Mouse (Mus musculus): ENCODE data around the gene Gsn. TPM values are rescaled to one million over a fixed set of nuclear protein-coding genes. Genes with fewer than 3 reads are reported as not detected.

Gsn gene
- total and polyA plus RNA-seq, 2 experiments: 16.9 to 22.5 TPM

GRCm38 (mm10) chr2:35285209-35285608, 29.0 kb downstream of the Gsn start:
- Histone ChIP-seq H3K27ac (replicated peaks; ENCODE audit: insufficient read depth, low read depth, low read length) (no peak overlapping the region), H3K27me3 (ENCODE audit: control insufficient read depth, insufficient read depth, low read length) (no peaks in the 10 kb centered on the region), H3K4me3 (ENCODE audit: insufficient read depth, low read depth, low read length) (no peak overlapping the region), H3K79me2 (ENCODE audit: control insufficient read depth, insufficient read depth, low read length) (no peaks in the 10 kb centered on the region), H3K9ac (ENCODE audit: low read depth, low read length) (no peak overlapping the region), H3K4me1 (ENCODE audit: control insufficient read depth, insufficient read depth, low read length) (no peaks in the 10 kb centered on the region), H3K36me3 (ENCODE audit: control insufficient read depth, insufficient read depth, low read length) (no peaks in the 10 kb centered on the region)
- TF ChIP-seq POLR2A (IDR thresholded peaks at IDR 0.05; ENCODE audit: extremely low read depth, insufficient read depth, low read length): no peak
- TF ChIP-seq CTCF (IDR thresholded peaks at IDR 0.05; ENCODE audit: low read depth, low read length): no peak
- DNase-seq (ENCODE audit: extremely low read depth, low read depth, low spot score): no peak
- WGBS: 89% methylated on average over 5 of the region's 5 CpGs

GRCm38 (mm10) chr2:35287017-35287620, 30.9 kb downstream of the Gsn start:
- 85% methylated on average over 12 of the region's 12 CpGs for WGBS

GRCm38 (mm10) chr2:35288758-35289635, 32.8 kb downstream of the Gsn start:
- no peak overlapping the region for H3K27ac ChIP-seq (replicated peaks; ENCODE audit: insufficient read depth, low read depth, low read length)
- no peaks in the 10 kb centered on the region for H3K36me3 ChIP-seq (ENCODE audit: control insufficient read depth, insufficient read depth, low read length)
- TF ChIP-seq CTCF (IDR thresholded peaks at IDR 0.05; ENCODE audit: low read depth, low read length): peak; percentile 74
- TF ChIP-seq POLR2A (IDR thresholded peaks at IDR 0.05; ENCODE audit: extremely low read depth, insufficient read depth, low read length): no peak
- DNase-seq (ENCODE audit: extremely low read depth, low read depth, low spot score): peak; percentile 34
- H3K4me3 ChIP-seq (ENCODE audit: insufficient read depth, low read depth, low read length): no peak overlapping the region
- no peaks in the 10 kb centered on the region for H3K27me3 ChIP-seq (ENCODE audit: control insufficient read depth, insufficient read depth, low read length)
- H3K4me1 ChIP-seq (ENCODE audit: control insufficient read depth, insufficient read depth, low read length): no peaks in the 10 kb centered on the region
- no peak overlapping the region for H3K9ac ChIP-seq (ENCODE audit: low read depth, low read length)
- 51% methylated on average over 13 of the region's 13 CpGs for WGBS
- H3K79me2 ChIP-seq (ENCODE audit: control insufficient read depth, insufficient read depth, low read length): no peaks in the 10 kb centered on the region

More at GRCm38 (mm10) chr2:35287017-35287620, 30.9 kb downstream of the Gsn start:
- no peak for TF ChIP-seq POLR2A (IDR thresholded peaks at IDR 0.05; ENCODE audit: extremely low read depth, insufficient read depth, low read length)
- no peak for TF ChIP-seq CTCF (IDR thresholded peaks at IDR 0.05; ENCODE audit: low read depth, low read length)
- Histone ChIP-seq H3K36me3 (ENCODE audit: control insufficient read depth, insufficient read depth, low read length) (no peaks in the 10 kb centered on the region), H3K4me1 (ENCODE audit: control insufficient read depth, insufficient read depth, low read length) (no peaks in the 10 kb centered on the region), H3K79me2 (ENCODE audit: control insufficient read depth, insufficient read depth, low read length) (no peaks in the 10 kb centered on the region), H3K27me3 (ENCODE audit: control insufficient read depth, insufficient read depth, low read length) (no peaks in the 10 kb centered on the region), H3K27ac (replicated peaks; ENCODE audit: insufficient read depth, low read depth, low read length) (no peak overlapping the region), H3K9ac (ENCODE audit: low read depth, low read length) (no peak overlapping the region), H3K4me3 (ENCODE audit: insufficient read depth, low read depth, low read length) (no peak overlapping the region)
- DNase-seq (ENCODE audit: extremely low read depth, low read depth, low spot score): no peak

GRCm38 (mm10) chr2:35291856-35292255, 35.7 kb downstream of the Gsn start:
- Histone ChIP-seq H3K79me2 (ENCODE audit: control insufficient read depth, insufficient read depth, low read length) (no peaks in the 10 kb centered on the region), H3K27ac (replicated peaks; ENCODE audit: insufficient read depth, low read depth, low read length) (no peak overlapping the region), H3K9ac (ENCODE audit: low read depth, low read length) (no peak overlapping the region), H3K27me3 (ENCODE audit: control insufficient read depth, insufficient read depth, low read length) (no peaks in the 10 kb centered on the region), H3K4me3 (ENCODE audit: insufficient read depth, low read depth, low read length) (no peak overlapping the region), H3K36me3 (ENCODE audit: control insufficient read depth, insufficient read depth, low read length) (no peaks in the 10 kb centered on the region), H3K4me1 (ENCODE audit: control insufficient read depth, insufficient read depth, low read length) (no peaks in the 10 kb centered on the region)
- DNase-seq (ENCODE audit: extremely low read depth, low read depth, low spot score): peak; percentile 24
- 32% methylated on average over 3 of the region's 3 CpGs for WGBS
- TF ChIP-seq POLR2A (IDR thresholded peaks at IDR 0.05; ENCODE audit: extremely low read depth, insufficient read depth, low read length) (no peak), CTCF (IDR thresholded peaks at IDR 0.05; ENCODE audit: low read depth, low read length) (peak; percentile 23; the same call in 1 of the 2 replicates)

DNA sequence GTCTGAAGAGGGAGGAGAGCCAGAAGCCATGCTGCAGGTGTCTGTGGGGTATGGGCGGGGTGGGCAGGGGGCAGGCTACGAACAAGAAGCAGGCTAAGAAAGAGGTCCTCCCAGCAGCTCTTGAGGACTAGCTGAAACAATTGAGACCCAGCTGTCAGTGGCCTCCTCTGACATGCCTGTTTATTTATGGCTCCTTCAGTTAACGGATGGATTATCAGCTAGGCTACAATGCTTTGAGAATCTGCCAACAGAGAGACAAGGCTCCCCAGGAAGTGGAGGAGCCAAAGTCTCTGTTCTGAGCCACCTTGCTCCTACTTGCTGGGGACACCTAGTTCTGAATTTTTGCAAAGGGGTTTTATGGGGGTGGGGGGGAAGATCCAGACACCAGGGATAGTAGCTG, 36.5 kb downstream of the Gsn start:
- no peak for DNase-seq (ENCODE audit: extremely low read depth, low read depth, low spot score)
- Histone ChIP-seq H3K36me3 (ENCODE audit: control insufficient read depth, insufficient read depth, low read length) (no peaks in the 10 kb centered on the region), H3K9ac (ENCODE audit: low read depth, low read length) (no peak overlapping the region), H3K27me3 (ENCODE audit: control insufficient read depth, insufficient read depth, low read length) (no peaks in the 10 kb centered on the region), H3K79me2 (ENCODE audit: control insufficient read depth, insufficient read depth, low read length) (no peaks in the 10 kb centered on the region), H3K4me3 (ENCODE audit: insufficient read depth, low read depth, low read length) (no peak overlapping the region), H3K27ac (replicated peaks; ENCODE audit: insufficient read depth, low read depth, low read length) (no peak overlapping the region), H3K4me1 (ENCODE audit: control insufficient read depth, insufficient read depth, low read length) (no peaks in the 10 kb centered on the region)
- 85% methylated on average over 3 of the region's 3 CpGs for WGBS
- TF ChIP-seq POLR2A (IDR thresholded peaks at IDR 0.05; ENCODE audit: extremely low read depth, insufficient read depth, low read length) (no peak), CTCF (IDR thresholded peaks at IDR 0.05; ENCODE audit: low read depth, low read length) (no peak)
